Mouse (Mus musculus) liver, embryonic 12.5 days (tissue): Measurements from ENCODE around the gene Wfdc18. TPM values are rescaled to one million over a fixed set of nuclear protein-coding genes. Genes with fewer than 3 reads are reported as not detected.

Experiments used
- ATAC-seq: fragments of 200-750 bp; cut with Nextera tagmentation; 2 replicates; pipeline ENCODE4 v1.8.0; 2017; ENCODE audit warnings: moderate number of reproducible peaks, mild to moderate bottlenecking, moderate library complexity
- H3K27ac ChIP-seq: fragments of 300-500 bp; sonication (generic); 2 replicates; pipeline ENCODE4 v1.5.1; 2016; ENCODE audit warnings: mild to moderate bottlenecking
- H3K27me3 ChIP-seq: fragments of 300-500 bp; sonication (generic); replicated peaks from 2 replicates; pipeline ENCODE4 v1.6.1; 2016; ENCODE audit warnings: mild to moderate bottlenecking, moderate library complexity
- H3K36me3 ChIP-seq: fragments of 300-500 bp; sonication (generic); 2 replicates; pipeline ENCODE4 v1.6.1; 2016; ENCODE audit warnings: mild to moderate bottlenecking, moderate library complexity
- H3K4me1 ChIP-seq: fragments of 300-500 bp; sonication (generic); 2 replicates; pipeline ENCODE4 v1.6.1; 2016
- H3K4me2 ChIP-seq: fragments of 300-500 bp; sonication (generic); 2 replicates; pipeline ENCODE4 v1.6.1; 2016; ENCODE audit warnings: mild to moderate bottlenecking, moderate library complexity
- H3K4me3 ChIP-seq: fragments of 300-500 bp; sonication (generic); 2 replicates; pipeline ENCODE4 v1.5.1; 2016; ENCODE audit warnings: mild to moderate bottlenecking, moderate library complexity
- H3K9ac ChIP-seq: fragments of 300-500 bp; sonication (generic); 2 replicates; pipeline ENCODE4 v1.6.1; 2016; ENCODE audit warnings: mild to moderate bottlenecking, moderate library complexity
- H3K9me3 ChIP-seq: fragments of 300-500 bp; sonication (generic); replicated peaks from 2 replicates; pipeline ENCODE4 v1.6.1; 2016; ENCODE audit warnings: mild to moderate bottlenecking, moderate library complexity
- WGBS: fragments of 180-500 bp; shearing (Covaris S2); methylation state at CpG from one replicate; pipeline ENCODE4 v1.1.7; 2016; ENCODE audit not compliant: insufficient replicate concordance; 5-methylcytosine and 5-hydroxymethylcytosine counted together
- polyA plus RNA-seq: library from polyadenylated mRNA; unstranded; fragments of >200 nt; fragmentation: Nextera tagmentation; extraction: Ambion mirVana; gene quantifications from 2 replicates; pipeline ENCODE4 v1.2.1, GENCODE M21; 2016

The Wfdc18 gene
- polyA plus RNA-seq, 1 experiment from 2014 or later = not detected

- Histone ChIP-seq H3K4me1 (no peaks in the 10 kb centered on the region), H3K27me3 (no peaks in the 10 kb centered on the region), H3K27ac (no peak overlapping the region), H3K9ac (no peak overlapping the region), H3K4me2 (no peak overlapping the region), H3K9me3 (no peaks in the 10 kb centered on the region), H3K4me3 (no peak overlapping the region), H3K36me3 (no peaks in the 10 kb centered on the region)
- WGBS = 47% methylated on average over 3 of the region's 3 CpGs
- ATAC-seq = no peak
Measured at GRCm38 (mm10) chr11:83728757-83729432, 20.1 kb downstream of the Wfdc18 start.

GRCm38 (mm10) chr11:83731116-83731515, 22.3 kb downstream of the Wfdc18 start:
- no peak overlapping the region for H3K4me2 ChIP-seq
- no peak for ATAC-seq
- no peaks in the 10 kb centered on the region for H3K4me1 ChIP-seq
- no peak overlapping the region for H3K27ac ChIP-seq
- H3K27me3 ChIP-seq = no peaks in the 10 kb centered on the region
- 69% methylated on average over 1 of the region's 1 CpGs for WGBS
- no peaks in the 10 kb centered on the region for H3K36me3 ChIP-seq
- H3K4me3 ChIP-seq = no peak overlapping the region
- no peak overlapping the region for H3K9ac ChIP-seq
- no peaks in the 10 kb centered on the region for H3K9me3 ChIP-seq

GRCm38 (mm10) chr11:83733071-83733640, 24.3 kb downstream of the Wfdc18 start:
- no peak overlapping the region for H3K9ac ChIP-seq
- no peak overlapping the region for H3K27ac ChIP-seq
- H3K4me1 ChIP-seq = no peaks in the 10 kb centered on the region
- no peaks in the 10 kb centered on the region for H3K36me3 ChIP-seq
- no peak overlapping the region for H3K4me2 ChIP-seq
- no peaks in the 10 kb centered on the region for H3K9me3 ChIP-seq
- 60% methylated on average over 5 of the region's 5 CpGs for WGBS
- no peaks in the 10 kb centered on the region; the same call in 1 of the 2 replicates for H3K27me3 ChIP-seq
- H3K4me3 ChIP-seq = no peak overlapping the region
- no peak for ATAC-seq

GRCm38 (mm10) chr11:83734215-83734614, 25.4 kb downstream of the Wfdc18 start:
- WGBS = 30% methylated on average over 1 of the region's 1 CpGs
- no peak overlapping the region for H3K4me2 ChIP-seq
- no peak for ATAC-seq

GRCm38 (mm10) chr11:83735881-83736280, 27.1 kb downstream of the Wfdc18 start:
- H3K9ac ChIP-seq = no peak overlapping the region
- ATAC-seq = no peak
- WGBS = 41% methylated on average over 2 of the region's 2 CpGs

More at GRCm38 (mm10) chr11:83734215-83734614, 25.4 kb downstream of the Wfdc18 start:
- H3K9ac ChIP-seq = no peak overlapping the region
- no peaks in the 10 kb centered on the region for H3K4me1 ChIP-seq
- no peaks in the 10 kb centered on the region for H3K36me3 ChIP-seq
- H3K27me3 ChIP-seq = no peaks in the 10 kb centered on the region; the same call in 1 of the 2 replicates
- no peak overlapping the region for H3K4me3 ChIP-seq
- H3K9me3 ChIP-seq = no peaks in the 10 kb centered on the region
- no peak overlapping the region for H3K27ac ChIP-seq

GRCm38 (mm10) chr11:83737109-83737558, 28.3 kb downstream of the Wfdc18 start:
- ATAC-seq = no peak
- H3K27ac ChIP-seq = no peak overlapping the region

More at GRCm38 (mm10) chr11:83735881-83736280, 27.1 kb downstream of the Wfdc18 start:
- H3K9me3 ChIP-seq = no peaks in the 10 kb centered on the region
- H3K4me2 ChIP-seq = no peak overlapping the region
- H3K4me1 ChIP-seq = no peaks in the 10 kb centered on the region
- H3K27me3 ChIP-seq = peaks cover 11% of the 10 kb centered on the region
- no peak overlapping the region for H3K27ac ChIP-seq
- H3K36me3 ChIP-seq = no peaks in the 10 kb centered on the region
- no peak overlapping the region for H3K4me3 ChIP-seq

GRCm38 (mm10) chr11:83739241-83739640, 30.4 kb downstream of the Wfdc18 start:
- Histone ChIP-seq H3K4me3 (no peak overlapping the region), H3K27ac (no peak overlapping the region), H3K27me3 (peaks cover 16% of the 10 kb centered on the region), H3K9ac (no peak overlapping the region), H3K36me3 (no peaks in the 10 kb centered on the region), H3K4me1 (no peaks in the 10 kb centered on the region), H3K4me2 (no peak overlapping the region), H3K9me3 (no peaks in the 10 kb centered on the region)
- ATAC-seq = no peak
- 22% methylated on average over 5 of the region's 5 CpGs for WGBS

More at GRCm38 (mm10) chr11:83737109-83737558, 28.3 kb downstream of the Wfdc18 start:
- 41% methylated on average over 3 of the region's 3 CpGs for WGBS
- Histone ChIP-seq H3K27me3 (peaks cover 12% of the 10 kb centered on the region), H3K9ac (no peak overlapping the region), H3K4me2 (no peak overlapping the region), H3K36me3 (no peaks in the 10 kb centered on the region), H3K9me3 (no peaks in the 10 kb centered on the region), H3K4me1 (no peaks in the 10 kb centered on the region), H3K4me3 (no peak overlapping the region)

GRCm38 (mm10) chr11:83740443-83740991, 31.7 kb downstream of the Wfdc18 start:
- Histone ChIP-seq H3K9ac (no peak overlapping the region), H3K27me3 (peaks cover 22% of the 10 kb centered on the region), H3K4me2 (no peak overlapping the region), H3K4me1 (no peaks in the 10 kb centered on the region), H3K36me3 (no peaks in the 10 kb centered on the region), H3K4me3 (no peak overlapping the region), H3K27ac (no peak overlapping the region), H3K9me3 (no peaks in the 10 kb centered on the region)
- ATAC-seq = no peak
- 60% methylated on average over 4 of the region's 4 CpGs for WGBS

- no peaks in the 10 kb centered on the region for H3K36me3 ChIP-seq
- H3K4me1 ChIP-seq = no peaks in the 10 kb centered on the region
- H3K9ac ChIP-seq = no peak overlapping the region
- ATAC-seq = 0 out of 2 replicates have a peak, but pooled peaks have one; percentile 37
- no peak overlapping the region for H3K4me3 ChIP-seq
- WGBS = 63% methylated on average over 5 of the region's 5 CpGs
- H3K4me2 ChIP-seq = no peak overlapping the region
- H3K9me3 ChIP-seq = no peaks in the 10 kb centered on the region
- H3K27me3 ChIP-seq = peaks cover 34% of the 10 kb centered on the region
- no peak overlapping the region for H3K27ac ChIP-seq
Measured at GRCm38 (mm10) chr11:83741841-83742240, 33.0 kb downstream of the Wfdc18 start.

GRCm38 (mm10) chr11:83742731-83743355, 34.0 kb downstream of the Wfdc18 start:
- H3K27ac ChIP-seq = no peak overlapping the region

GRCm38 (mm10) chr11:83743525-83743924, 34.7 kb downstream of the Wfdc18 start:
- no peaks in the 10 kb centered on the region for H3K36me3 ChIP-seq
- no peak for ATAC-seq
- H3K9me3 ChIP-seq = no peaks in the 10 kb centered on the region
- H3K4me1 ChIP-seq = no peaks in the 10 kb centered on the region
- H3K27ac ChIP-seq = no peak overlapping the region
- no peak overlapping the region for H3K4me3 ChIP-seq
- 56% methylated on average over 3 of the region's 3 CpGs for WGBS
- H3K27me3 ChIP-seq = peaks cover 49% of the 10 kb centered on the region
- no peak overlapping the region for H3K9ac ChIP-seq
- no peak overlapping the region for H3K4me2 ChIP-seq

More at GRCm38 (mm10) chr11:83742731-83743355, 34.0 kb downstream of the Wfdc18 start:
- no peaks in the 10 kb centered on the region for H3K9me3 ChIP-seq
- H3K27me3 ChIP-seq = peaks cover 42% of the 10 kb centered on the region
- H3K4me2 ChIP-seq = no peak overlapping the region
- ATAC-seq = no peak
- H3K36me3 ChIP-seq = no peaks in the 10 kb centered on the region
- H3K4me1 ChIP-seq = no peaks in the 10 kb centered on the region
- 52% methylated on average over 9 of the region's 9 CpGs for WGBS
- no peak overlapping the region for H3K4me3 ChIP-seq
- no peak overlapping the region for H3K9ac ChIP-seq

GRCm38 (mm10) chr11:83746152-83746551, 37.3 kb downstream of the Wfdc18 start:
- no peaks in the 10 kb centered on the region for H3K4me1 ChIP-seq
- ATAC-seq = no peak
- 44% methylated on average over 4 of the region's 4 CpGs for WGBS
- H3K9me3 ChIP-seq = no peaks in the 10 kb centered on the region; the same call in 1 of the 2 replicates
- peaks cover 46% of the 10 kb centered on the region for H3K27me3 ChIP-seq
- no peak overlapping the region for H3K27ac ChIP-seq
- H3K4me3 ChIP-seq = no peak overlapping the region
- no peaks in the 10 kb centered on the region for H3K36me3 ChIP-seq
- no peak overlapping the region for H3K4me2 ChIP-seq
- no peak overlapping the region for H3K9ac ChIP-seq
